Comparison of ENCODE assay signal across 8 mouse cellular contexts in genomic region chr17:35702605-35703004, GRCm38 (mm10). TPM values are rescaled to one million over a fixed set of nuclear protein-coding genes. Genes with fewer than 3 reads are reported as not detected.
DNase-seq lines count a peak whose midpoint lies in the region; ATAC-seq and TF ChIP-seq lines count a peak whose summit lies in the region.
"Had no signal": no experiment of that assay in that cellular context is flagged by ENCODE, and none has a peak within 500 bp of the region (broad histone marks: within the 10 kb centered on the region; RNA-seq: fewer than 3 reads in every experiment).

No protein-coding gene starts in this region.

- H3K9ac ChIP-seq in lung, embryonic 14.5 days, result peak overlapping the region; percentile 75
- H3K9ac ChIP-seq in forebrain, postnatal 0 days, result peak overlapping the region; percentile 83
- no peak overlapping the region; the same call in 1 of the 2 replicates for H3K9ac ChIP-seq in stomach, postnatal 0 days (ENCODE audit: low read length)

- no peaks in the 10 kb centered on the region; the same call in 1 of the 2 replicates for H3K27me3 ChIP-seq in lung, embryonic 14.5 days (ENCODE audit: insufficient read depth, low read length)
- no peaks in the 10 kb centered on the region for H3K27me3 ChIP-seq in forebrain, postnatal 0 days (ENCODE audit: insufficient read depth, low read length)
- H3K27me3 ChIP-seq in midbrain, embryonic 10.5 days (ENCODE audit: low read depth, poor library complexity, severe bottlenecking), result peaks cover 23% of the 10 kb centered on the region; the same call in 1 of the 2 replicates
- no peaks in the 10 kb centered on the region for H3K27me3 ChIP-seq in stomach, postnatal 0 days (ENCODE audit: control insufficient read depth, insufficient read depth, low read length)

- peak; percentile 25 for DNase-seq in lung, embryonic 14.5 days
- no peak for DNase-seq in lung, postnatal 36 days
- no peak for DNase-seq in forebrain, postnatal 0 days
- DNase-seq in midbrain, embryonic 10.5 days (ENCODE audit: low spot score), result peak; percentile 39
- DNase-seq in stomach, postnatal 0 days (ENCODE audit: low spot score), result no peak

- H3K27ac ChIP-seq in lung, embryonic 14.5 days (ENCODE audit: low read depth), result peak overlapping the region; percentile 97
- peak overlapping the region; percentile 96 for H3K27ac ChIP-seq in forebrain, postnatal 0 days (ENCODE audit: low read depth, low read length)
- H3K27ac ChIP-seq in midbrain, embryonic 10.5 days (replicated peaks), result peak overlapping the region; percentile 100
- peak overlapping the region; percentile 98 for H3K27ac ChIP-seq in stomach, postnatal 0 days (replicated peaks)

- H3K9me3 ChIP-seq in lung, embryonic 14.5 days (ENCODE audit: low read depth, low read length), result no peaks in the 10 kb centered on the region
- H3K9me3 ChIP-seq in forebrain, postnatal 0 days (ENCODE audit: low read length), result no peaks in the 10 kb centered on the region
- H3K9me3 ChIP-seq in midbrain, embryonic 10.5 days (replicated peaks), result no peaks in the 10 kb centered on the region
- H3K9me3 ChIP-seq in stomach, postnatal 0 days (ENCODE audit: control insufficient read depth, low read length), result no peaks in the 10 kb centered on the region

- H3K4me1 ChIP-seq in lung, embryonic 14.5 days (ENCODE audit: insufficient read depth), result peaks cover 32% of the 10 kb centered on the region
- H3K4me1 ChIP-seq in forebrain, postnatal 0 days (ENCODE audit: insufficient read depth), result peaks cover 25% of the 10 kb centered on the region
- H3K4me1 ChIP-seq in midbrain, embryonic 10.5 days, result peaks cover 75% of the 10 kb centered on the region
- H3K4me1 ChIP-seq in stomach, postnatal 0 days (replicated peaks; ENCODE audit: control insufficient read depth, insufficient read depth), result peaks cover 3% of the 10 kb centered on the region; the same call in 1 of the 2 replicates

- H3K4me2 ChIP-seq in lung, embryonic 14.5 days, result peak overlapping the region; percentile 83
- H3K4me2 ChIP-seq in forebrain, postnatal 0 days (ENCODE audit: low read depth), result peak overlapping the region; percentile 70
- peak overlapping the region; percentile 75 for H3K4me2 ChIP-seq in stomach, postnatal 0 days (replicated peaks; ENCODE audit: low read depth)

- H3K36me3 ChIP-seq in lung, embryonic 14.5 days (ENCODE audit: insufficient read depth), result 0 out of 2 replicates have a peak, but pooled peaks cover 2% of the 10 kb centered on the region
- no peaks in the 10 kb centered on the region for H3K36me3 ChIP-seq in forebrain, postnatal 0 days (ENCODE audit: insufficient read depth)
- H3K36me3 ChIP-seq in midbrain, embryonic 10.5 days, result peaks cover 23% of the 10 kb centered on the region
- no peaks in the 10 kb centered on the region for H3K36me3 ChIP-seq in stomach, postnatal 0 days (ENCODE audit: control insufficient read depth, insufficient read depth, low read length)

- ATAC-seq in lung, embryonic 14.5 days (ENCODE audit: insufficient read depth), result no peak
- no peak for ATAC-seq in forebrain, postnatal 0 days
- ATAC-seq in stomach, postnatal 0 days (ENCODE audit: low FRiP score, low TSS enrichment), result no peak
- ATAC-seq in monocyte, adult 5-6 weeks (replicated peaks; ENCODE audit: insufficient number of reproducible peaks, low FRiP score, low TSS enrichment, poor library complexity, severe bottlenecking), result no peak
- no peak for ATAC-seq in megakaryocyte-erythroid progenitor cell, adult 5-6 weeks (replicated peaks; ENCODE audit: low FRiP score, low TSS enrichment, poor library complexity, severe bottlenecking)

- WGBS in lung, embryonic 14.5 days, result 10% methylated on average over 4 of the region's 4 CpGs
- 7% methylated on average over 4 of the region's 4 CpGs for WGBS in forebrain, postnatal 0 days
- 1% methylated on average over 4 of the region's 4 CpGs for WGBS in midbrain, embryonic 10.5 days
- WGBS in stomach, postnatal 0 days, result 19% methylated on average over 4 of the region's 4 CpGs

- no peak for TF ChIP-seq EP300 in stomach, postnatal 0 days (optimal IDR thresholded peaks at IDR 0.05)

- peak overlapping the region; percentile 61 for H3K4me3 ChIP-seq in lung, embryonic 14.5 days (ENCODE audit: low read depth, low read length)
- H3K4me3 ChIP-seq in forebrain, postnatal 0 days (ENCODE audit: low read depth, low read length), result peak overlapping the region; percentile 69
- H3K4me3 ChIP-seq in midbrain, embryonic 10.5 days, result peak overlapping the region; percentile 84
- peak overlapping the region; percentile 55; the same call in 1 of the 2 replicates for H3K4me3 ChIP-seq in stomach, postnatal 0 days (ENCODE audit: low read depth, low read length)

- no peak for TF ChIP-seq CTCF in lung, embryonic 14.5 days (IDR thresholded peaks at IDR 0.05; ENCODE audit: low read depth)
- TF ChIP-seq CTCF in forebrain, postnatal 0 days (IDR thresholded peaks at IDR 0.05; ENCODE audit: low read depth), result no peak
- no peak for TF ChIP-seq CTCF in stomach, postnatal 0 days (IDR thresholded peaks at IDR 0.05; ENCODE audit: low read depth)

RNA-seq across cellular contexts. Expression of gene Ddr1, which starts 1.8 kb away (rescaled TPM):
- polyA plus RNA-seq in lung, embryonic 14.5 days (2014; fragmentation: Nextera tagmentation; extraction: Ambion mirVana), result 32.9 and 38.2 TPM in 2 replicates
- 53.0 and 59.8 TPM in 2 replicates for total RNA-seq in forebrain, postnatal 0 days (2014; rRNA removed)
- polyA plus RNA-seq in forebrain, postnatal 0 days (2015; fragmentation: Nextera tagmentation; extraction: Ambion mirVana), result 37.3 and 51.2 TPM in 2 replicates
- polyA plus RNA-seq in midbrain, embryonic 10.5 days (2016; fragmentation: Nextera tagmentation; extraction: Ambion mirVana), result 142 and 193 TPM in 2 replicates
- polyA plus RNA-seq in stomach, postnatal 0 days (2015; fragmentation: Nextera tagmentation; extraction: Ambion mirVana), result 50.8 TPM in 2 replicates
- total RNA-seq in monocyte, adult 5-6 weeks (2017), result 0.67 to 1.2 TPM in 2 of 3 replicates, not detected in the other
- total RNA-seq in megakaryocyte-erythroid progenitor cell, adult 5-6 weeks (2014; fragmentation: Nextera tagmentation), result not detected in 2 replicates
- not detected in 2 replicates for total RNA-seq in megakaryocyte-erythroid progenitor cell, adult 5-6 weeks (2017)

RNA-seq across cellular contexts. Expression of gene Gtf2h4, which starts 29.1 kb away (rescaled TPM):
- polyA plus RNA-seq in lung, embryonic 14.5 days (2014; fragmentation: Nextera tagmentation; extraction: Ambion mirVana), result 47.4 and 49.3 TPM in 2 replicates
- total RNA-seq in forebrain, postnatal 0 days (2014; rRNA removed), result 21.2 and 30.9 TPM in 2 replicates
- polyA plus RNA-seq in forebrain, postnatal 0 days (2015; fragmentation: Nextera tagmentation; extraction: Ambion mirVana), result 20.9 and 22.1 TPM in 2 replicates
- polyA plus RNA-seq in midbrain, embryonic 10.5 days (2016; fragmentation: Nextera tagmentation; extraction: Ambion mirVana), result 50.1 and 52.3 TPM in 2 replicates
- polyA plus RNA-seq in stomach, postnatal 0 days (2015; fragmentation: Nextera tagmentation; extraction: Ambion mirVana), result 20.7 and 20.8 TPM in 2 replicates
- 10.9 to 22.5 TPM (median 13.5 TPM) in 3 replicates for total RNA-seq in monocyte, adult 5-6 weeks (2017)
- 30.3 and 52.4 TPM in 2 replicates for total RNA-seq in megakaryocyte-erythroid progenitor cell, adult 5-6 weeks (2014; fragmentation: Nextera tagmentation)
- total RNA-seq in megakaryocyte-erythroid progenitor cell, adult 5-6 weeks (2017), result 35.0 and 40.6 TPM in 2 replicates

RNA-seq across cellular contexts. Expression of gene Vars2, which starts 35.2 kb away (rescaled TPM):
- polyA plus RNA-seq in lung, embryonic 14.5 days (2014; fragmentation: Nextera tagmentation; extraction: Ambion mirVana), result 22.4 and 24.1 TPM in 2 replicates
- 29.5 and 42.0 TPM in 2 replicates for total RNA-seq in forebrain, postnatal 0 days (2014; rRNA removed)
- 8.5 and 10.4 TPM in 2 replicates for polyA plus RNA-seq in forebrain, postnatal 0 days (2015; fragmentation: Nextera tagmentation; extraction: Ambion mirVana)
- polyA plus RNA-seq in midbrain, embryonic 10.5 days (2016; fragmentation: Nextera tagmentation; extraction: Ambion mirVana), result 19.3 and 20.6 TPM in 2 replicates
- 10.3 and 10.6 TPM in 2 replicates for polyA plus RNA-seq in stomach, postnatal 0 days (2015; fragmentation: Nextera tagmentation; extraction: Ambion mirVana)
- total RNA-seq in monocyte, adult 5-6 weeks (2017), result 7.4 to 13.8 TPM (median 11.3 TPM) in 3 replicates
- 32.5 and 44.2 TPM in 2 replicates for total RNA-seq in megakaryocyte-erythroid progenitor cell, adult 5-6 weeks (2014; fragmentation: Nextera tagmentation)
- 8.3 and 19.1 TPM in 2 replicates for total RNA-seq in megakaryocyte-erythroid progenitor cell, adult 5-6 weeks (2017)

RNA-seq across cellular contexts. Expression of gene Mucl3, which starts 59.1 kb away (rescaled TPM):
- polyA plus RNA-seq in lung, embryonic 14.5 days (2014; fragmentation: Nextera tagmentation; extraction: Ambion mirVana), result 1.0 and 1.4 TPM in 2 replicates
- 0.15 TPM in 1 of 2 replicates, not detected in the other for total RNA-seq in forebrain, postnatal 0 days (2014; rRNA removed)
- not detected in 2 replicates for polyA plus RNA-seq in forebrain, postnatal 0 days (2015; fragmentation: Nextera tagmentation; extraction: Ambion mirVana)
- polyA plus RNA-seq in midbrain, embryonic 10.5 days (2016; fragmentation: Nextera tagmentation; extraction: Ambion mirVana), result 0.17 and 0.22 TPM in 2 replicates
- polyA plus RNA-seq in stomach, postnatal 0 days (2015; fragmentation: Nextera tagmentation; extraction: Ambion mirVana), result 768 and 930 TPM in 2 replicates
- total RNA-seq in monocyte, adult 5-6 weeks (2017), result not detected in 3 replicates
- total RNA-seq in megakaryocyte-erythroid progenitor cell, adult 5-6 weeks (2014; fragmentation: Nextera tagmentation), result not detected in 2 replicates
- not detected in 2 replicates for total RNA-seq in megakaryocyte-erythroid progenitor cell, adult 5-6 weeks (2017)
- total RNA-seq: layer of hippocampus, adult 8-10 months had no signal

Comparison
In these comparisons a context has a peak if more than half of its experiments do, and no peak if none do; other contexts are left out.
1. DNase-seq: peak in lung, embryonic 14.5 days (single experiment) and midbrain, embryonic 10.5 days (single experiment); none in lung, postnatal 36 days (single experiment), forebrain, postnatal 0 days (single experiment) and stomach, postnatal 0 days (single experiment).
2. Peak in every context shown above with its lines, with median percentiles within 50 percentile points of each other: H3K27ac ChIP-seq, H3K4me2 ChIP-seq and H3K4me3 ChIP-seq.